Mouse (Mus musculus): ENCODE measurements around the gene Ptpn4.

The Ptpn4 gene

GRCm38 (mm10) chr1:119648205-119649111, 189.0 kb downstream of the Ptpn4 start, which contains the start of gene Epb41l5:
Epb41l5 (minus strand) TSS chr1:119649000.
- Histone ChIP-seq H3K4me3 (replicated peaks; ENCODE audit: low read length) (peak within 1 kb of the TSS; percentile 91), H3K36me3 (ENCODE audit: insufficient read depth, low read length) (no peaks in the 10 kb centered on the region), H3K4me1 (replicated peaks; ENCODE audit: low read depth, low read length) (peaks cover 19% of the 10 kb centered on the region), H3K27me3 (ENCODE audit: insufficient read depth, low read length) (no peaks in the 10 kb centered on the region), H3K9me3 (ENCODE audit: low read length) (no peaks in the 10 kb centered on the region)
- no peak for TF ChIP-seq POU5F1 (IDR thresholded peaks at IDR 0.05; ENCODE audit: borderline replicate concordance, low read length)
- TF ChIP-seq CTCF (conservative IDR thresholded peaks at IDR 0.05; ENCODE audit: low read length) = no peak

- Histone ChIP-seq H3K9me3 (ENCODE audit: low read length) (no peaks in the 10 kb centered on the region), H3K27me3 (ENCODE audit: insufficient read depth, low read length) (no peaks in the 10 kb centered on the region), H3K4me1 (replicated peaks; ENCODE audit: low read depth, low read length) (peaks cover 24% of the 10 kb centered on the region), H3K4me3 (replicated peaks; ENCODE audit: low read length) (no peak overlapping the region), H3K36me3 (ENCODE audit: insufficient read depth, low read length) (0 out of 2 replicates have a peak, but pooled peaks cover 6% of the 10 kb centered on the region)
- TF ChIP-seq POU5F1 (IDR thresholded peaks at IDR 0.05; ENCODE audit: borderline replicate concordance, low read length) (no peak), CTCF (conservative IDR thresholded peaks at IDR 0.05; ENCODE audit: low read length) (no peak), NANOG (IDR thresholded peaks at IDR 0.05; ENCODE audit: borderline replicate concordance, low read length) (no peak)
Measured at GRCm38 (mm10) chr1:119646356-119646755, 191.1 kb downstream of the Ptpn4 start.

GRCm38 (mm10) chr1:119642367-119642766, 195.0 kb downstream of the Ptpn4 start:
- Histone ChIP-seq H3K9me3 (ENCODE audit: low read length) (no peaks in the 10 kb centered on the region), H3K36me3 (ENCODE audit: insufficient read depth, low read length) (peaks cover 15% of the 10 kb centered on the region; the same call in 1 of the 2 replicates), H3K4me3 (replicated peaks; ENCODE audit: low read length) (no peak overlapping the region), H3K4me1 (replicated peaks; ENCODE audit: low read depth, low read length) (peaks cover 8% of the 10 kb centered on the region), H3K27me3 (ENCODE audit: insufficient read depth, low read length) (no peaks in the 10 kb centered on the region)
- TF ChIP-seq POU5F1 (IDR thresholded peaks at IDR 0.05; ENCODE audit: borderline replicate concordance, low read length) (no peak), CTCF (conservative IDR thresholded peaks at IDR 0.05; ENCODE audit: low read length) (peak; percentile 23)

DNA sequence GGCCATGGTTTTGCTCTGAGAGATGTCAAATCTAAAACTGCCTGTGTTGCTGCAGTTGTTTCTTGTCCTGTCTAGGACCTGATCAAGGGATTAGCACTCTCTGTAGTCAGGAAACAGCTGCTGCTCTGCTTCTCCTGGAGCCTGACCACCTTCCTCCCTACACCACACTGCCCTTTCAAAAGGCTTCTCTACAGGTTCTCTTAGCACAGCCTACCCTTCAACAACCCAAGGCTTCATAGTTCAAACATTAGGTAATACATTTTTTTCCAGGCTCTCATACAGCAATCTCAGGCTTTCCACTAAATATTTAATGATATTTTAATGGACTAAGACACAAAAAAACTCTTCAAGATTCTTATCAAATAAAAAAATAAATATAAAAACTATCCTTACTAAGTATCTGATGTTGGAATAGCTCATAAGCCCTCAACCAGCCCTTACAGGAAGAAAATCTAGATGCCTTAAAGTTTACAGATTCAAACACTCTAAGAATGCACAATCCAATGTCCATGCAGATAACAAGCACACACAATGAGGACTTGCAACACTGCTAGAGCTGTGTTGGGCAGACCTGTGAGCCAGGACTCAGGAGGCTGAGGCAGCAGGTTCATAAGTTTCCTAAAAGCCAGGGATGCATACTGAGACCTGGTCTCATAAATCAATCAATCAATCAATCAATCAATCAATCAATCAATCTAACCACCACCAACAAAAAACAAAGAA, 196.2 kb downstream of the Ptpn4 start:
- H3K4me1 ChIP-seq (replicated peaks; ENCODE audit: low read depth, low read length) = peaks cover 7% of the 10 kb centered on the region

DNA sequence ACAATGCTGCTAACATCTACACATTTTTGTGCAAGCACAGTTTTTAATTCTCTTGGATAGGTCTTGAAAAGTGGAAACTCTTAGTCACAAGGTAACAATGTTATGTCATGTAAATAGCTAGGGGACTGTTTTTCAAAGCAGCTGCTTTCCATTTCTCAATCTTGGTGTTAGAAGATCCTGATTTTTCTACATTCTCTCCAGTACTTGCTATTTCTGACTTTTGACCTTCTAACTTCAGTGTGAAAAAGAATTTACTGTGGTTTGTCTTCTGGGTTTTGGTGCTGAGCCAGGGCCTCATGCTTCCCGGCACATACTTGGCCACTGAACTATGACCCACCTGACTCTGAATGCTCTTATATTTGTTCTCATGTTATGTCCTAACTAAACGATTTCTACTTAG, 197.4 kb downstream of the Ptpn4 start:
- peaks cover 29% of the 10 kb centered on the region for H3K36me3 ChIP-seq (ENCODE audit: insufficient read depth, low read length)
- no peak overlapping the region for H3K4me3 ChIP-seq (replicated peaks; ENCODE audit: low read length)
- peaks cover 14% of the 10 kb centered on the region for H3K4me1 ChIP-seq (replicated peaks; ENCODE audit: low read depth, low read length)
- TF ChIP-seq CTCF (conservative IDR thresholded peaks at IDR 0.05; ENCODE audit: low read length) (no peak), NANOG (IDR thresholded peaks at IDR 0.05; ENCODE audit: borderline replicate concordance, low read length) (no peak), POU5F1 (IDR thresholded peaks at IDR 0.05; ENCODE audit: borderline replicate concordance, low read length) (no peak)
- H3K9me3 ChIP-seq (ENCODE audit: low read length) = no peaks in the 10 kb centered on the region
- H3K27me3 ChIP-seq (ENCODE audit: insufficient read depth, low read length) = no peaks in the 10 kb centered on the region

More for the DNA sequence above, 196.2 kb downstream of the Ptpn4 start:
- Histone ChIP-seq H3K9me3 (ENCODE audit: low read length) (no peaks in the 10 kb centered on the region), H3K27me3 (ENCODE audit: insufficient read depth, low read length) (no peaks in the 10 kb centered on the region), H3K36me3 (ENCODE audit: insufficient read depth, low read length) (peaks cover 27% of the 10 kb centered on the region), H3K4me3 (replicated peaks; ENCODE audit: low read length) (no peak overlapping the region)
- TF ChIP-seq POU5F1 (IDR thresholded peaks at IDR 0.05; ENCODE audit: borderline replicate concordance, low read length) (no peak), NANOG (IDR thresholded peaks at IDR 0.05; ENCODE audit: borderline replicate concordance, low read length) (no peak), CTCF (conservative IDR thresholded peaks at IDR 0.05; ENCODE audit: low read length) (no peak)

- TF ChIP-seq NANOG (IDR thresholded peaks at IDR 0.05; ENCODE audit: borderline replicate concordance, low read length) = no peak
- TF ChIP-seq POU5F1 (IDR thresholded peaks at IDR 0.05; ENCODE audit: borderline replicate concordance, low read length) = no peak
- TF ChIP-seq CTCF (conservative IDR thresholded peaks at IDR 0.05; ENCODE audit: low read length) = no peak
- peaks cover 38% of the 10 kb centered on the region for H3K36me3 ChIP-seq (ENCODE audit: insufficient read depth, low read length)
- peaks cover 21% of the 10 kb centered on the region for H3K4me1 ChIP-seq (replicated peaks; ENCODE audit: low read depth, low read length)
- no peaks in the 10 kb centered on the region for H3K27me3 ChIP-seq (ENCODE audit: insufficient read depth, low read length)
- no peak overlapping the region for H3K4me3 ChIP-seq (replicated peaks; ENCODE audit: low read length)
- H3K9me3 ChIP-seq (ENCODE audit: low read length) = no peaks in the 10 kb centered on the region
Measured at GRCm38 (mm10) chr1:119637188-119638023, 200.0 kb downstream of the Ptpn4 start.

DNA sequence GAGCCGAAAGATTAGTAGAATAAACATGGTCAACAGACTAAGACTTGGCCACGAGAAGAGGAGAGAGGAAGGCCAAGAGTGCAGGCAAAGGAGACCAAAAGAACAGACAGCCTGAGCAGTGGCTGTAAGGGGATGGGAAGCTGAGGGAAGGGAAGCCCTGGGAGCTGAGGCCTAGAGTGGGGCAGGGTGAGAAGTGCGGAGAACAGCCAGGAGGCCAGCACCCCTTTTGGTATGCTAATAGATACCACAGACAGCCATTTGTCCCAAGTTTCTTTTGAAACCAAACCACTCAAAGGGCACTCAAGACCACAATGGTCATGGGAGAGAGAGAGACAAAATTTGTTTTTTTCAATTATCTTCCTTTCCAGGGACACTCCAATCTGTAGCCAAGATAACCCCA, 202.7 kb downstream of the Ptpn4 start:
- TF ChIP-seq CTCF (conservative IDR thresholded peaks at IDR 0.05; ENCODE audit: low read length) (no peak), POU5F1 (IDR thresholded peaks at IDR 0.05; ENCODE audit: borderline replicate concordance, low read length) (no peak), NANOG (IDR thresholded peaks at IDR 0.05; ENCODE audit: borderline replicate concordance, low read length) (peak; percentile 88)
- no peaks in the 10 kb centered on the region for H3K27me3 ChIP-seq (ENCODE audit: insufficient read depth, low read length)
- H3K4me3 ChIP-seq (replicated peaks; ENCODE audit: low read length) = no peak overlapping the region
- no peaks in the 10 kb centered on the region for H3K9me3 ChIP-seq (ENCODE audit: low read length)
- H3K4me1 ChIP-seq (replicated peaks; ENCODE audit: low read depth, low read length) = peaks cover 17% of the 10 kb centered on the region
- H3K36me3 ChIP-seq (ENCODE audit: insufficient read depth, low read length) = peaks cover 36% of the 10 kb centered on the region

DNA sequence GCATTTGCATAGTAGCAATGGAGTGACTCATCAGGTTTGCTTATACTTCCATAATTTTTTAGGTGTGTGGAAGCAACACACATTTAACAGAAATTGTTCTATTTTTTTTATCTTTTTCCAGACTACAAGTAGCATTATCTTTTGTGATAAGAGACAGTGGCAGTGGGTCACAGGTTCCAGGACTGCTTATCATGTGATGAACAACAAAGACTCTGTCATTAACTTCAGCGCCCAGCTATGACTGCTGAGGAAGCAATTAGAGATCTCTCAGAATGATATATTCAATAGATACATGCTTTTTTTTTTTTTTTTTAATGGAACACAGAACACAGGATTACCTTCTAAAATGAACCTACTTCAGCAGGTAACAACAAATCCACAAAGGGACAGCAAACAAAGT, 207.0 kb downstream of the Ptpn4 start:
- H3K9me3 ChIP-seq (ENCODE audit: low read length) = no peaks in the 10 kb centered on the region
- H3K4me1 ChIP-seq (replicated peaks; ENCODE audit: low read depth, low read length) = peaks cover 16% of the 10 kb centered on the region
- H3K27me3 ChIP-seq (ENCODE audit: insufficient read depth, low read length) = no peaks in the 10 kb centered on the region
- peaks cover 31% of the 10 kb centered on the region; the same call in 1 of the 2 replicates for H3K36me3 ChIP-seq (ENCODE audit: insufficient read depth, low read length)
- no peak overlapping the region for H3K4me3 ChIP-seq (replicated peaks; ENCODE audit: low read length)
- no peak for TF ChIP-seq POU5F1 (IDR thresholded peaks at IDR 0.05; ENCODE audit: borderline replicate concordance, low read length)
- no peak for TF ChIP-seq NANOG (IDR thresholded peaks at IDR 0.05; ENCODE audit: borderline replicate concordance, low read length)
- no peak for TF ChIP-seq CTCF (conservative IDR thresholded peaks at IDR 0.05; ENCODE audit: low read length)
